Mouse (Mus musculus) retina, postnatal 1 day (tissue): Measurements from ENCODE around the gene Gm7075.
"Not testable (repeated sequence)": the region's sequence is repeated elsewhere in the genome, so short reads cannot be mapped to it uniquely, and the experiment has no call there.

Experiments used
- DNase-seq: peaks from one replicate; pipeline ENCODE4 v3.0.0-alpha.2; 2012

Gene Gm7075

GRCm38 (mm10) chr10:63421739-63422735 is at the start of gene Gm7075:
TSS of gene Gm7075 (minus strand) at chr10:63421789.
- peak; percentile 44 for DNase-seq

- DNase-seq = no peak
These were observed 39.3 kb upstream of the Gm7075 start for GRCm38 (mm10) chr10:63460935-63461334.

- DNase-seq = no peak
These were observed 35.9 kb upstream of the Gm7075 start for GRCm38 (mm10) chr10:63457292-63458128.

GRCm38 (mm10) chr10:63455110-63455878 is 33.7 kb upstream of the Gm7075 start:
- peak; percentile 45 for DNase-seq

- DNase-seq = no peak
These were observed 32.3 kb upstream of the Gm7075 start for GRCm38 (mm10) chr10:63453926-63454325.

- DNase-seq = not testable (repeated sequence)
These were observed 23.2 kb upstream of the Gm7075 start for GRCm38 (mm10) chr10:63444602-63445387.

GRCm38 (mm10) chr10:63439694-63440228 is 18.2 kb upstream of the Gm7075 start:
- DNase-seq = no peak

- no peak for DNase-seq
These were observed 17.2 kb upstream of the Gm7075 start for GRCm38 (mm10) chr10:63438736-63439262.

- DNase-seq = no peak
These were observed 11.3 kb upstream of the Gm7075 start for GRCm38 (mm10) chr10:63432887-63433286.

- no peak for DNase-seq
These were observed 10.5 kb upstream of the Gm7075 start for GRCm38 (mm10) chr10:63432099-63432498.

GRCm38 (mm10) chr10:63431221-63431736 is 9.7 kb upstream of the Gm7075 start:
- no peak for DNase-seq

- peak; percentile 97 for DNase-seq
These were observed 8.3 kb upstream of the Gm7075 start, which contains the start of gene Ctnna3 for GRCm38 (mm10) chr10:63429785-63430305. TSS of gene Ctnna3 (plus strand) at chr10:63430098.

- peak; percentile 98 for DNase-seq
These were observed 7.8 kb upstream of the Gm7075 start for GRCm38 (mm10) chr10:63429380-63429779.

- no peak for DNase-seq
These were observed 7.4 kb upstream of the Gm7075 start for GRCm38 (mm10) chr10:63429023-63429340.

GRCm38 (mm10) chr10:63428243-63429022 is 6.8 kb upstream of the Gm7075 start:
- peak; percentile 56 for DNase-seq

GRCm38 (mm10) chr10:63427146-63427545 is 5.6 kb upstream of the Gm7075 start:
- no peak for DNase-seq

- DNase-seq = peak; percentile 26
These were observed 2.9 kb upstream of the Gm7075 start for GRCm38 (mm10) chr10:63424475-63424814.

- no peak for DNase-seq
These were observed 2.2 kb upstream of the Gm7075 start for GRCm38 (mm10) chr10:63423591-63424474.

GRCm38 (mm10) chr10:63422736-63422992 is 1.1 kb upstream of the Gm7075 start:
- DNase-seq = peak; percentile 11
